Mouse (Mus musculus): Measurements from ENCODE around the gene Ano6. TPM values are rescaled to one million over a fixed set of nuclear protein-coding genes. Genes with fewer than 3 reads are reported as not detected.

Gene Ano6
- polyA plus RNA-seq, 1 experiment, result 24.4 TPM

- TF ChIP-seq CTCF (IDR thresholded peaks at IDR 0.05; ENCODE audit: control insufficient read depth, insufficient read depth, low read length) (no peak), POLR2A (IDR thresholded peaks at IDR 0.05; ENCODE audit: borderline replicate concordance, control insufficient read depth, low read depth, low read length) (no peak)
- Histone ChIP-seq H3K27ac (ENCODE audit: control insufficient read depth, insufficient read depth, low read depth, low read length, poor library complexity) (no peak overlapping the region), H3K4me1 (ENCODE audit: control insufficient read depth, insufficient read depth, low read length) (peaks cover 4% of the 10 kb centered on the region; the same call in 1 of the 2 replicates), H3K4me3 (replicated peaks; ENCODE audit: control insufficient read depth, low read depth, low read length) (no peak overlapping the region)
- 91% methylated on average over 2 of the region's 2 CpGs for WGBS
Measured at GRCm38 (mm10) chr15:95966979-95967378, 176.3 kb downstream of the Ano6 start.

- TF ChIP-seq CTCF (IDR thresholded peaks at IDR 0.05; ENCODE audit: control insufficient read depth, insufficient read depth, low read length), result no peak
- no peak for TF ChIP-seq POLR2A (IDR thresholded peaks at IDR 0.05; ENCODE audit: borderline replicate concordance, control insufficient read depth, low read depth, low read length)
- H3K4me1 ChIP-seq (ENCODE audit: control insufficient read depth, insufficient read depth, low read length), result peaks cover 2% of the 10 kb centered on the region; the same call in 1 of the 2 replicates
- H3K27ac ChIP-seq (ENCODE audit: control insufficient read depth, insufficient read depth, low read depth, low read length, poor library complexity), result no peak overlapping the region
- no peak overlapping the region for H3K4me3 ChIP-seq (replicated peaks; ENCODE audit: control insufficient read depth, low read depth, low read length)
- 89% methylated on average over 16 of the region's 16 CpGs for WGBS
Measured at GRCm38 (mm10) chr15:95967516-95968196, 177.0 kb downstream of the Ano6 start.

DNA sequence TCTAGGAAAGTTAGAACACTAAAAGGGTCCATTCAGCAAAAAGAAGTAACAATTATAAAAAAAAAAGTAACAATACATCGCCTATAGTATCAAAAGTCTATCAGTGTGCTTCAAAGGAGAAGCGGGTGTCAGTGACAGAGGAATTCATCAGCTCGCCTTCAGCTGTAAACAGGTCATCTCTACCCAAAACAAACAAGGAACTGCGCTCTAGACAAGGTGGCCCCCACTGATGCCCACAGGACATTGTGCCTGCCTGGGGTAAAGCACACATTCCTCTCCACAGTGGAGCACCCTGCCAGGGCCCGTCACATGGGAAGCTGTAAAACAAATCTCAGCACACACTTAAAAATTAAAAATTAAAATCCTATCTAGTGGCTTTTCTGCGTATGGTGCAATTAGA is 179.0 kb downstream of the Ano6 start:
- H3K4me1 ChIP-seq (ENCODE audit: control insufficient read depth, insufficient read depth, low read length), result no peaks in the 10 kb centered on the region
- WGBS, result 91% methylated on average over 6 of the region's 6 CpGs
- TF ChIP-seq CTCF (IDR thresholded peaks at IDR 0.05; ENCODE audit: control insufficient read depth, insufficient read depth, low read length), result no peak
- no peak for TF ChIP-seq POLR2A (IDR thresholded peaks at IDR 0.05; ENCODE audit: borderline replicate concordance, control insufficient read depth, low read depth, low read length)
- no peak overlapping the region for H3K4me3 ChIP-seq (replicated peaks; ENCODE audit: control insufficient read depth, low read depth, low read length)
- H3K27ac ChIP-seq (ENCODE audit: control insufficient read depth, insufficient read depth, low read depth, low read length, poor library complexity), result no peak overlapping the region

GRCm38 (mm10) chr15:95970176-95970575 is 179.5 kb downstream of the Ano6 start:
- Histone ChIP-seq H3K27ac (ENCODE audit: control insufficient read depth, insufficient read depth, low read depth, low read length, poor library complexity) (no peak overlapping the region), H3K4me3 (replicated peaks; ENCODE audit: control insufficient read depth, low read depth, low read length) (no peak overlapping the region), H3K4me1 (ENCODE audit: control insufficient read depth, insufficient read depth, low read length) (no peaks in the 10 kb centered on the region)
- 84% methylated on average over 5 of the region's 5 CpGs for WGBS
- TF ChIP-seq POLR2A (IDR thresholded peaks at IDR 0.05; ENCODE audit: borderline replicate concordance, control insufficient read depth, low read depth, low read length) (no peak), CTCF (IDR thresholded peaks at IDR 0.05; ENCODE audit: control insufficient read depth, insufficient read depth, low read length) (no peak)

GRCm38 (mm10) chr15:95970691-95971090 is 180.0 kb downstream of the Ano6 start:
- Histone ChIP-seq H3K4me1 (ENCODE audit: control insufficient read depth, insufficient read depth, low read length) (no peaks in the 10 kb centered on the region), H3K4me3 (replicated peaks; ENCODE audit: control insufficient read depth, low read depth, low read length) (no peak overlapping the region), H3K27ac (ENCODE audit: control insufficient read depth, insufficient read depth, low read depth, low read length, poor library complexity) (no peak overlapping the region)
- 86% methylated on average over 7 of the region's 7 CpGs for WGBS
- no peak for TF ChIP-seq POLR2A (IDR thresholded peaks at IDR 0.05; ENCODE audit: borderline replicate concordance, control insufficient read depth, low read depth, low read length)
- TF ChIP-seq CTCF (IDR thresholded peaks at IDR 0.05; ENCODE audit: control insufficient read depth, insufficient read depth, low read length), result no peak

DNA sequence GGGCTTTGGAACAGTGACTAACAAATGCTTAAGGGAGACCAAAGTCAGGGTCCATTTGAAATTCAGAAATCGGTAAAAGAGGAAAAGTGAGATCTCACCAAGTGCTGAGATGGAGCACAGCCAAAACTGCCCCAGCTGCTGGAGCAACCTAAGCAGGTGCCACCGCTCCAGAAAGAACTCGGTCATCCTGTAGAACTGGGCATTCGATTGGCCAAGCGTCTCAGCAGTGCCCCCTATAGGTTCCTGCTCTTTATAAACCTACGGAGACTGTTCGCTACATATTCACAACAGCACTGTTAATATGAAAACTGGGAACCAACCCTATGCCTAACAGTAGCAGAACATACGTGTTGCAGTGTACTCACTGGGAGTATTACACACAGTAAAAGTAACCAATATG is 180.7 kb downstream of the Ano6 start:
- 85% methylated on average over 8 of the region's 8 CpGs for WGBS
- no peak overlapping the region for H3K27ac ChIP-seq (ENCODE audit: control insufficient read depth, insufficient read depth, low read depth, low read length, poor library complexity)
- no peak overlapping the region for H3K4me3 ChIP-seq (replicated peaks; ENCODE audit: control insufficient read depth, low read depth, low read length)
- TF ChIP-seq POLR2A (IDR thresholded peaks at IDR 0.05; ENCODE audit: borderline replicate concordance, control insufficient read depth, low read depth, low read length), result no peak
- TF ChIP-seq CTCF (IDR thresholded peaks at IDR 0.05; ENCODE audit: control insufficient read depth, insufficient read depth, low read length), result peak; percentile 10; the same call in 1 of the 2 replicates
- no peaks in the 10 kb centered on the region for H3K4me1 ChIP-seq (ENCODE audit: control insufficient read depth, insufficient read depth, low read length)

GRCm38 (mm10) chr15:95972156-95972555 is 181.5 kb downstream of the Ano6 start:
- Histone ChIP-seq H3K27ac (ENCODE audit: control insufficient read depth, insufficient read depth, low read depth, low read length, poor library complexity) (no peak overlapping the region), H3K4me1 (ENCODE audit: control insufficient read depth, insufficient read depth, low read length) (no peaks in the 10 kb centered on the region), H3K4me3 (replicated peaks; ENCODE audit: control insufficient read depth, low read depth, low read length) (no peak overlapping the region)
- no peak for TF ChIP-seq POLR2A (IDR thresholded peaks at IDR 0.05; ENCODE audit: borderline replicate concordance, control insufficient read depth, low read depth, low read length)
- TF ChIP-seq CTCF (IDR thresholded peaks at IDR 0.05; ENCODE audit: control insufficient read depth, insufficient read depth, low read length), result no peak
- 90% methylated on average over 15 of the region's 15 CpGs for WGBS

- TF ChIP-seq POLR2A (IDR thresholded peaks at IDR 0.05; ENCODE audit: borderline replicate concordance, control insufficient read depth, low read depth, low read length) (no peak), CTCF (IDR thresholded peaks at IDR 0.05; ENCODE audit: control insufficient read depth, insufficient read depth, low read length) (no peak)
- WGBS, result 93% methylated on average over 12 of the region's 12 CpGs
- Histone ChIP-seq H3K4me3 (replicated peaks; ENCODE audit: control insufficient read depth, low read depth, low read length) (no peak overlapping the region), H3K4me1 (ENCODE audit: control insufficient read depth, insufficient read depth, low read length) (no peaks in the 10 kb centered on the region), H3K27ac (ENCODE audit: control insufficient read depth, insufficient read depth, low read depth, low read length, poor library complexity) (no peak overlapping the region)
Measured at GRCm38 (mm10) chr15:95972621-95973020, 182.0 kb downstream of the Ano6 start.

Measured in bone marrow, adult 2 months (tissue).